ENCODE assay signal across 8 mouse cellular contexts in genomic region chr12:55399128-55399677, GRCm38 (mm10). TPM values are rescaled to one million over a fixed set of nuclear protein-coding genes. Genes with fewer than 3 reads are reported as not detected.
DNase-seq lines count a peak whose midpoint lies in the region; ATAC-seq and TF ChIP-seq lines count a peak whose summit lies in the region.

No protein-coding gene starts in this region.

- WGBS in heart, embryonic 16.5 days: 2% methylated on average over 20 of the region's 20 CpGs

- peak overlapping the region; percentile 68 for H3K9ac ChIP-seq in ES-Bruce4 (ENCODE audit: low read depth, poor library complexity, severe bottlenecking)
- H3K9ac ChIP-seq in heart, embryonic 16.5 days (ENCODE audit: low read length): peak overlapping the region; percentile 93

- intact Hi-C loops in heart, postnatal 36 days (cut with DNase I): loop anchor here (2.0 to 5.0 kb wide), 3 partner anchors 42 to 96 kb away; no protein-coding TSS in a partner anchor

- peak overlapping the region; percentile 13; the same call in 1 of the 2 replicates for H3K27ac ChIP-seq in ES-Bruce4 (ENCODE audit: insufficient read depth, low read length)
- peak overlapping the region; percentile 97 for H3K27ac ChIP-seq in heart, embryonic 16.5 days (ENCODE audit: low read length)

- TF ChIP-seq EP300 in ES-Bruce4 (IDR thresholded peaks at IDR 0.05; ENCODE audit: insufficient read depth, low read depth, low read length): no peak

- H3K9me3 ChIP-seq in ES-Bruce4 (replicated peaks; ENCODE audit: control insufficient read depth, insufficient read depth, low read length, poor library complexity, severe bottlenecking): no peaks in the 10 kb centered on the region
- no peaks in the 10 kb centered on the region for H3K9me3 ChIP-seq in heart, embryonic 16.5 days (replicated peaks; ENCODE audit: control insufficient read depth, low read length)

- no peak for TF ChIP-seq POLR2A in ES-Bruce4 (IDR thresholded peaks at IDR 0.05; ENCODE audit: insufficient read depth, low read length)

- peaks cover 2% of the 10 kb centered on the region; the same call in 1 of the 2 replicates for H3K36me3 ChIP-seq in ES-Bruce4 (ENCODE audit: control insufficient read depth, insufficient read depth, low read length, poor library complexity, severe bottlenecking)
- H3K36me3 ChIP-seq in heart, embryonic 16.5 days (ENCODE audit: control insufficient read depth, insufficient read depth): no peaks in the 10 kb centered on the region; the same call in 1 of the 2 replicates

- H3K4me1 ChIP-seq in ES-Bruce4 (ENCODE audit: control insufficient read depth, insufficient read depth, low read length): no peaks in the 10 kb centered on the region
- H3K4me1 ChIP-seq in heart, embryonic 16.5 days (ENCODE audit: control insufficient read depth, insufficient read depth, low read length): peaks cover 17% of the 10 kb centered on the region

- peak overlapping the region; percentile 96 for H3K4me2 ChIP-seq in heart, embryonic 16.5 days (ENCODE audit: low read depth, low read length)

- peak; percentile 35 for DNase-seq in heart, adult 11 months
- DNase-seq in heart, postnatal 36 days: no peak
- DNase-seq in urinary bladder, postnatal 10 days (ENCODE audit: low spot score): no peak
- no peak for DNase-seq in adrenal gland, postnatal 14 days
- no peak for DNase-seq in adrenal gland, adult (ENCODE audit: inconsistent age in 2 of 2, low spot score in 1 of 2)

- H3K4me3 ChIP-seq in ES-Bruce4 (ENCODE audit: low read depth, low read length): peak overlapping the region; percentile 77
- peak overlapping the region; percentile 87 for H3K4me3 ChIP-seq in heart, embryonic 16.5 days (ENCODE audit: low read length)

- TF ChIP-seq CTCF in ES-Bruce4 (IDR thresholded peaks at IDR 0.05; ENCODE audit: low read depth, low read length): no peak

- peak; percentile 11 for ATAC-seq in heart, embryonic 16.5 days (replicated peaks; ENCODE audit: extremely low read depth, insufficient read depth, low FRiP score)
- peak; percentile 20 for ATAC-seq in megakaryocyte, adult 5-6 weeks (ENCODE audit: poor library complexity, severe bottlenecking)

- H3K27me3 ChIP-seq in ES-Bruce4 (ENCODE audit: control insufficient read depth, insufficient read depth, low read length, poor library complexity, severe bottlenecking): no peaks in the 10 kb centered on the region
- H3K27me3 ChIP-seq in heart, embryonic 16.5 days (ENCODE audit: control insufficient read depth, insufficient read depth, low read length): no peaks in the 10 kb centered on the region

RNA-seq across cellular contexts. Expression of gene Psma6, which starts 15.2 kb away (rescaled TPM):
- total RNA-seq in heart, postnatal 36 days (2021): 100 to 1,000 TPM; 162 to 167 TPM
- polyA plus RNA-seq in ES-Bruce4 (2011; ENCODE audit: insufficient read depth, insufficient read length, low read depth, missing spikeins): 308 and 323 TPM in 2 replicates
- 322 and 352 TPM in 2 replicates for polyA plus RNA-seq in heart, embryonic 16.5 days (2015; fragmentation: Nextera tagmentation; extraction: Ambion mirVana)
- total RNA-seq in megakaryocyte, adult 5-6 weeks (2015): 237 and 241 TPM in 2 replicates
- 230 and 242 TPM in 2 replicates for total RNA-seq in megakaryocyte, adult 5-6 weeks (2017)
- 226 and 253 TPM in 2 replicates for total RNA-seq in adrenal gland, postnatal 14 days (2021)
